Mouse (Mus musculus) erythroblast, embryonic 14.5 days (primary cell): ENCODE results near the gene Ppp1r1c.

Experiments
- GATA1 ChIP-seq: IDR thresholded peaks from 2 replicates; pipeline ENCODE4 v1.6.1; 2012; ENCODE audit warnings: low read length, inconsistent platforms, mixed read lengths
- TAL1 ChIP-seq: IDR thresholded peaks from 3 replicates; pipeline ENCODE4 v1.6.1; 2012; ENCODE audit warnings: low read length, inconsistent platforms, mixed read lengths

DNA sequence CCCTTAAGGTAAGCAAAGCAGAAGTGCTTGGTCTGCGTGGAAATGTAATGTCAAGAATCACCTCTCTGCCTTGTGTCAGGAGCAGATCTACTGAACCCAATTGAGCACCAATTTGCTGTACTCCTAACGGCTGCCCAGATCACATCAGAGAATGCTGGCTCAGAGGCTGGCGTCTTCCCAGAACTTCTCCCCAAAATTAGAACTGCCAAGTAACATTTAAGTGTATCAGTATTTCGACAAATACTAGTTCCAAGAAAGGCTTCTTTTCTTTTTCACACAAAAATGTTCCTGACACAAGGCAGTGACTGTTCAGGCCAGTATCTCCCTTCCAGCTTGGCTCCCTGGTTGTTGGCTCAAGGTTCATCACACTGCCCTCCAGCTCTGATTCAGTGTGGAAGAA is 52.4 kb downstream of the Ppp1r1c start:
- TF ChIP-seq TAL1, result no peak
- no peak for TF ChIP-seq GATA1
